Mouse (Mus musculus) embryonic facial prominence, embryonic 14.5 days (tissue): ENCODE measurements around the gene Ugt2a2. TPM values are rescaled to one million over a fixed set of nuclear protein-coding genes. Genes with fewer than 3 reads are reported as not detected.
"Not testable (repeated sequence)": the region's sequence is repeated elsewhere in the genome, so short reads cannot be mapped to it uniquely, and the experiment has no call there.

Experiments used
- ATAC-seq: fragments of 200-750 bp; cut with Nextera tagmentation; 2 replicates; pipeline ENCODE4 v1.8.0; 2017; ENCODE audit warnings: low read depth, moderate number of reproducible peaks, moderate TSS enrichment
- DNase-seq: peaks from one replicate; pipeline ENCODE4 v3.0.0-alpha.2; 2015; ENCODE audit warnings: low spot score
- H3K27ac ChIP-seq: fragments of 300-500 bp; sonication (generic); replicated peaks from 2 replicates; pipeline ENCODE4 v1.5.1; 2014; ENCODE audit warnings: low read depth, mild to moderate bottlenecking, low read length, moderate library complexity
- H3K27me3 ChIP-seq: fragments of 300-500 bp; sonication (generic); replicated peaks from 2 replicates; pipeline ENCODE4 v1.6.1; 2014; ENCODE audit warnings: low read length; ENCODE audit not compliant: control insufficient read depth, insufficient read depth
- H3K36me3 ChIP-seq: fragments of 300-500 bp; sonication (generic); 2 replicates; pipeline ENCODE4 v1.6.1; 2014; ENCODE audit warnings: low read length, mixed read lengths; ENCODE audit not compliant: control insufficient read depth, insufficient read depth
- H3K4me1 ChIP-seq: fragments of 300-500 bp; sonication (generic); 2 replicates; pipeline ENCODE4 v1.6.1; 2014; ENCODE audit warnings: antibody characterized with exemption, low read length; ENCODE audit not compliant: control insufficient read depth, insufficient read depth
- H3K4me2 ChIP-seq: fragments of 300-500 bp; sonication (generic); 2 replicates; pipeline ENCODE4 v1.6.1; 2014; ENCODE audit warnings: low read depth, mild to moderate bottlenecking, low read length, moderate library complexity, mixed read lengths
- H3K4me3 ChIP-seq: fragments of 300-500 bp; sonication (generic); 2 replicates; pipeline ENCODE4 v1.5.1; 2014; ENCODE audit warnings: low read depth, mild to moderate bottlenecking, low read length
- H3K9ac ChIP-seq: fragments of 300-500 bp; sonication (generic); 2 replicates; pipeline ENCODE4 v1.6.1; 2014; ENCODE audit warnings: low read depth, mild to moderate bottlenecking, low read length, moderate library complexity, mixed read lengths
- H3K9me3 ChIP-seq: fragments of 300-500 bp; sonication (generic); 2 replicates; pipeline ENCODE4 v1.6.1; 2016; ENCODE audit warnings: low read length; ENCODE audit not compliant: control insufficient read depth
- WGBS: fragments of 180-500 bp; shearing (Covaris S2); extraction: QIAGEN DNeasy Blood & Tissue Kit; methylation state at CpG from one replicate; pipeline ENCODE4 v1.1.7; 2014; 5-methylcytosine and 5-hydroxymethylcytosine counted together
- polyA plus RNA-seq: library from polyadenylated mRNA; unstranded; fragments of >200 nt; fragmentation: Nextera tagmentation; extraction: Ambion mirVana; gene quantifications from 2 replicates; pipeline ENCODE4 v1.2.1, GENCODE M21; 2014

The Ugt2a2 gene
- 5.1 and 9.2 TPM in 2 replicates for polyA plus RNA-seq

DNA sequence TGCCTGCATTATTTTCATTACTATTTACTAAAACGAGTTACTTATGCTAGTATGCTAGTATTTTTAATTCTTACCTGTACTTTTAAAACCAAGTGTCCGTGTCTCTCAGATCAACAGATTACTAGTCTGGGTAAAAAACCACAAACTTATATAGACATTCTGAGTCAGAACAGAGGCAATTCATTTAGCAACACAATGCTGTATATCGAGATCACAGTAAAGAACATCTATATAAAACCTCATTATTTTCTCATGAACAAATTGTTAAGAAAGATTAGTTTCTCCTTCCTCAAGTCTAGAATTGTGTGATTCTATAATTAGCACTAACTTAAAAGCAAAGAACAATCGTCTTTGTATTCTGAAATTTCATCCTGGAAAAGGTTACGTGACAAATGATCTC is at the start of gene Ugt2a2:
Ugt2a2 (minus strand) TSS at position 101 of the 400 bp plus-strand sequence.
- Histone ChIP-seq H3K27me3 (no peaks in the 10 kb centered on the region), H3K27ac (no peak within 1 kb of the TSS), H3K4me3 (no peak within 1 kb of the TSS), H3K4me1 (no peaks in the 10 kb centered on the region), H3K36me3 (no peaks in the 10 kb centered on the region), H3K9ac (no peak within 1 kb of the TSS), H3K9me3 (no peaks in the 10 kb centered on the region), H3K4me2 (no peak within 1 kb of the TSS)
- no peak for DNase-seq
- 72% methylated on average over 5 of the region's 5 CpGs for WGBS
- no peak for ATAC-seq

DNA sequence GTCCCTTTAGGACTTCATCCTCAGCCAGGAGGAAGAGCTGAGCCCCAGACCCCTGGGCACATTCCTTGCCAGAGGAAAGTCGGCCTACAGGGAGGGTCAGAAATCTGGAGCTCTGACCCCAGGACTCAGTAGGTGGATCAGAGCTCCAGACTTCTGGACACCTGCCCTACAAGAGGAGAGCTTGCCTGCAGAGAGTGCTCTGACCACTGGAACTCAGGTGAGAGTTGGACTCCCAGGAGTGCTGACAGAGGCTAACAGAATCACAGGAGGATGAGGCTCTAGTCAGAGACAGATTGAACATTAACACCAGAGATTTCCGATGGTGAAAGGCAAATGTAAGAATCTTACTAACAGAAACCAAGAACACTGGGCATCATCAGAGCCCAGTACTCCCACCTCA is 41.5 kb upstream of the Ugt2a2 start:
- not testable (repeated sequence) for H3K36me3 ChIP-seq, H3K27ac ChIP-seq, ATAC-seq, DNase-seq, H3K9me3 ChIP-seq, H3K4me2 ChIP-seq, H3K27me3 ChIP-seq, H3K9ac ChIP-seq, H3K4me1 ChIP-seq, H3K4me3 ChIP-seq
- 89% methylated on average over 2 of the region's 2 CpGs for WGBS

DNA sequence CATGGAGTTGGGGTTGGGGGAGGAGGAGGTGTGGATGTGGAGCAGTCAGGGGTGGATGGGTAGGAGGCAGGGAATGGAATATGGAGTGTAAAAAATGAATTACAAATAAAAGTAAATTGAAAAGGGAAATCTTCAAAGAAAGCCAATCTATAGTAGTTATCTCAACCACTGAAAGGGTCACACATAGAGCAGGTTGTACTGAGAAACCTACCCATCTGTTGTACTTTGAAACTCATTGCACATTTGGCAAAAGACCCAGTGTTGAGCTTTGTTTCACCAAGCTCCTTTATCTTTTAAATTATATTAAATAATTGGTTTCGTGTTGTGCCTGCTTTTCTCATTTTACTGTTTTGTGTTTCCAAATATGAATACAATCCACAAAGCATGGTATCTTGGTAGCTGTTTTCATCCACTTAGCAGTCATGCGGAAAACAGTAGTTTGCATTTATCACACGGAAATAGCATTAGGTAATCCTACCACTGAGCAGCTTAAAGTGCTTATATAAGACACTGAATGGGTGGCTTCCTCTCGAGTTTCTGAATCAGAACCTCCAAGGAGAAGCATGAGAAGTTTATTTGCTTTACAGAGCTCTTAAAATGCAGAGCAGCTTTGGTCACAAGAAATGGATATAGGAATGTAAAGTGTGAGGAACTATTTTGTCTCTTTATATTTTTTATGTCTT is 23.9 kb upstream of the Ugt2a2 start:
- no peaks in the 10 kb centered on the region for H3K27me3 ChIP-seq
- H3K27ac ChIP-seq = no peak overlapping the region
- peak; percentile 84; the same call in 1 of the 2 replicates for ATAC-seq

DNA sequence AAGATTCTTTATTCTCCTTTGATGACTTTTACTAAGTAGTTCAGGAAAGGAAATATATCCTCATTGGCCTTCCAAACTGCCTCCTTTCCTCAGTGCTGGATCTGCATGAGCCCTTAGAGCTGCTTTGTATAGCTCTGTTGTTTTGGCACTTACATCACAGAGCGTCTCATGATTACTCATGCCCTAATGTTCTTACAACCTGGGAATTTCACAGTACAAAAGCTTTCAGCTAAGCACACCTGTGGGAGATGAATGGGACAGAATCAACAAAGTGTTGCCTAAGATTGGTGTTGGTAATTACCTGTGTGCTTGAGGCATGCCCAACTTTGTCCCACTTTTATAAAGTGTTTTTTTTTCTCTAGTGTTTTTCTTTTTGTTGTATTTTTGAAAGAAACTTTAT is 20.6 kb upstream of the Ugt2a2 start:
- ATAC-seq = peak; percentile 92
- H3K27ac ChIP-seq = no peak overlapping the region
- WGBS = 65% methylated on average over 1 of the region's 1 CpGs
- H3K4me3 ChIP-seq = no peak overlapping the region
- H3K4me1 ChIP-seq = no peaks in the 10 kb centered on the region
- H3K27me3 ChIP-seq = no peaks in the 10 kb centered on the region
- H3K9ac ChIP-seq = no peak overlapping the region
- H3K4me2 ChIP-seq = no peak overlapping the region
- no peaks in the 10 kb centered on the region for H3K36me3 ChIP-seq
- H3K9me3 ChIP-seq = no peaks in the 10 kb centered on the region
- DNase-seq = peak; percentile 84

More for the DNA sequence above, 23.9 kb upstream of the Ugt2a2 start:
- 50% methylated on average over 4 of the region's 4 CpGs for WGBS
- peak; percentile 61 for DNase-seq
- Histone ChIP-seq H3K4me1 (no peaks in the 10 kb centered on the region), H3K4me3 (no peak overlapping the region), H3K36me3 (no peaks in the 10 kb centered on the region), H3K9ac (no peak overlapping the region), H3K9me3 (no peaks in the 10 kb centered on the region), H3K4me2 (no peak overlapping the region)

GRCm38 (mm10) chr5:87499341-87499740 is 17.3 kb upstream of the Ugt2a2 start:
- DNase-seq = no peak
- no peaks in the 10 kb centered on the region for H3K27me3 ChIP-seq
- ATAC-seq = no peak
- H3K9ac ChIP-seq = no peak overlapping the region
- no peak overlapping the region for H3K4me3 ChIP-seq
- H3K4me1 ChIP-seq = no peaks in the 10 kb centered on the region
- no peaks in the 10 kb centered on the region for H3K9me3 ChIP-seq
- H3K4me2 ChIP-seq = no peak overlapping the region
- no peaks in the 10 kb centered on the region for H3K36me3 ChIP-seq
- no peak overlapping the region for H3K27ac ChIP-seq

DNA sequence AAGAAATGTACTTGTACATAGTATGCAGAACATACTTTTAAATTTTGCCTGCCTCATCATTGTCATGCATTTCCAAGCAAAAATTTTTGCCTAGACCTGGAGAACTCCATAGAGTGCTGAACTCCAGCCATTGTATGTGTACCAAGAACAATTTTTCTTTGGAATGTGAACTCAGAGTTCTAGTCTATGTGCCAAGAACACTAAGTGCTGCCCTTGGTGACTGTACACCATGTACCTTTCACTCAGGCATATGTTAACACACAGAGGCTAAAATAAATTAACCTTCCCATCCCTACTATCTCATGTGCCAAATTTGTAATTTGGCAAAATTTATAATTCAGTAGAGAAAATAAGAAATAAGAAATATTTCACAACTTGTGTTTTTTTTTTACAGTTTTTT is 16.9 kb upstream of the Ugt2a2 start:
- H3K4me2 ChIP-seq = no peak overlapping the region
- no peak overlapping the region for H3K4me3 ChIP-seq
- DNase-seq (no peak), ATAC-seq (no peak)
- no peak overlapping the region for H3K27ac ChIP-seq
- H3K9me3 ChIP-seq = no peaks in the 10 kb centered on the region
- H3K36me3 ChIP-seq = no peaks in the 10 kb centered on the region
- H3K9ac ChIP-seq = no peak overlapping the region
- H3K4me1 ChIP-seq = no peaks in the 10 kb centered on the region
- H3K27me3 ChIP-seq = no peaks in the 10 kb centered on the region

DNA sequence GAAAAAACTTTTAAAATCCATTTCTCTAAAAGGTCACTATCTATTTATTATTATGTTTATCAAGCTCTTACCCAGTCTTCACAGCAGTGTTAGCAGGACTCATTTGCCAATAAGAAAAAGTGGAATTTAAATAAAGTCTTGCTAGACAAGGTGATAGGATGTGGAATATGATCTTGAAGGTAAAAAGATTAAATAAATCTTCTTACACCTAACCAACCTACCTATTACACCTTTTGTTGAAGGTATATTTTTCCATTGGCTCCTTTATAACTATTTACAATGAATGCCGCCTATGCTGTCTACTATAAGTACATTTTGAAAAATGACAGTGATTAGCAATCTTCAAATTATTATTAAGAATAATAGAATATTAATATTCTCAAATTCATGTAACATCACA is 8.7 kb upstream of the Ugt2a2 start, which contains the start of gene Ugt2a1:
Ugt2a1 (minus strand) TSS at position 101 of the 400 bp plus-strand sequence.
- no peaks in the 10 kb centered on the region for H3K36me3 ChIP-seq
- DNase-seq (no peak), ATAC-seq (no peak)
- no peak within 1 kb of the TSS for H3K4me2 ChIP-seq
- no peak within 1 kb of the TSS for H3K9ac ChIP-seq
- H3K27me3 ChIP-seq = no peaks in the 10 kb centered on the region
- H3K27ac ChIP-seq = no peak within 1 kb of the TSS
- 91% methylated on average over 1 of the region's 1 CpGs for WGBS
- no peak within 1 kb of the TSS for H3K4me3 ChIP-seq
- no peaks in the 10 kb centered on the region for H3K9me3 ChIP-seq
- H3K4me1 ChIP-seq = no peaks in the 10 kb centered on the region

GRCm38 (mm10) chr5:87486706-87487105 is 4.6 kb upstream of the Ugt2a2 start, which contains the start of gene Gm43638:
Gene Gm43638 (minus strand): TSS chr5:87486806.
- DNase-seq, H3K4me3 ChIP-seq, H3K27ac ChIP-seq, H3K4me2 ChIP-seq, ATAC-seq, H3K36me3 ChIP-seq, H3K27me3 ChIP-seq, H3K9ac ChIP-seq, H3K9me3 ChIP-seq, H3K4me1 ChIP-seq: not testable (repeated sequence)
- 65% methylated on average over 1 of the region's 1 CpGs for WGBS

DNA sequence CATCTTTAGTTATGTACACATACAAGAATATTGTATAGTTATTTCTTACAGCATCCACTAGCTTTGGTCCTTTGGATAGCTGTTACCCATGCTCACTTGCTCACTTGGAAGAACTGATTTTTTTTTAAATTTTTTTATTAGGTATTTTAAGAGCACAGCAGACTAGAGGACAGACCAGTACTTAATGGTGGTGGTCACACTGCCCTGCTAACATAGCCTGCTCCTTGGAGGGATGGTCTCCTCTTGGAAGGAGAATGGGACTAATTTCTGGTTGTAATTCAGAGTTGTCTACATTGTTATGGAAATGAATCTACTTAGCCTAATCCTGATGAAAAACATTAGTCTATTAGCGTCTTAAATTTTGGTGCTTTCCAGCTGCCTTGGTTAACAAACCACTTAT is 23.2 kb downstream of the Ugt2a2 start:
- Histone ChIP-seq H3K4me3 (no peak overlapping the region), H3K27ac (no peak overlapping the region)
- 34% methylated on average over 1 of the region's 1 CpGs for WGBS

More for the DNA sequence above, 23.2 kb downstream of the Ugt2a2 start:
- DNase-seq (no peak), ATAC-seq (no peak)
- Histone ChIP-seq H3K9ac (no peak overlapping the region), H3K4me1 (no peaks in the 10 kb centered on the region), H3K9me3 (no peaks in the 10 kb centered on the region), H3K36me3 (no peaks in the 10 kb centered on the region), H3K4me2 (no peak overlapping the region), H3K27me3 (no peaks in the 10 kb centered on the region)
